Mouse (Mus musculus): Measurements from ENCODE around the gene Dlgap1. TPM values are rescaled to one million over a fixed set of nuclear protein-coding genes. Genes with fewer than 3 reads are reported as not detected.

Dlgap1 gene
- total RNA-seq, 2 experiments from 2014 or later = not detected

DNA sequence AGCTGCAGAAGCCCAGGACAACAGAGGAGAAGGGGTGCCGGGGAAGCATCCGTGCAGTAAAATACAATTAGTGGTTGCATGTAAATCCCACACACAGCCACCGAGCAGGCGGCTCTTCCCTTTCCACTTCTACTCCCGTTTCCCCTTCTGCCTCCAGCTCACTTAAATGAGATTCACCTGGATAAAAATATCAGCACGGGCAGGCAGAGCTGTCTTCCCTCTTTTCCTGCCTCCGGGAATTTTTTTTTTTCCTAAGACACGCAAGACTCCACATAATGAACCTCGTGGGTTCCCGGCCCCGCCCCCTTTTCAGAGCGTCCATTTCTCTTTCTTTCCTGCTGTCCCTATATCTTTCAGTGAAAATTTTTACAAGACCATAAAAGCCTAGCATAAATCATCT, 548.5 kb downstream of the Dlgap1 start:
- ATAC-seq (ENCODE audit: poor library complexity, severe bottlenecking) = no peak

DNA sequence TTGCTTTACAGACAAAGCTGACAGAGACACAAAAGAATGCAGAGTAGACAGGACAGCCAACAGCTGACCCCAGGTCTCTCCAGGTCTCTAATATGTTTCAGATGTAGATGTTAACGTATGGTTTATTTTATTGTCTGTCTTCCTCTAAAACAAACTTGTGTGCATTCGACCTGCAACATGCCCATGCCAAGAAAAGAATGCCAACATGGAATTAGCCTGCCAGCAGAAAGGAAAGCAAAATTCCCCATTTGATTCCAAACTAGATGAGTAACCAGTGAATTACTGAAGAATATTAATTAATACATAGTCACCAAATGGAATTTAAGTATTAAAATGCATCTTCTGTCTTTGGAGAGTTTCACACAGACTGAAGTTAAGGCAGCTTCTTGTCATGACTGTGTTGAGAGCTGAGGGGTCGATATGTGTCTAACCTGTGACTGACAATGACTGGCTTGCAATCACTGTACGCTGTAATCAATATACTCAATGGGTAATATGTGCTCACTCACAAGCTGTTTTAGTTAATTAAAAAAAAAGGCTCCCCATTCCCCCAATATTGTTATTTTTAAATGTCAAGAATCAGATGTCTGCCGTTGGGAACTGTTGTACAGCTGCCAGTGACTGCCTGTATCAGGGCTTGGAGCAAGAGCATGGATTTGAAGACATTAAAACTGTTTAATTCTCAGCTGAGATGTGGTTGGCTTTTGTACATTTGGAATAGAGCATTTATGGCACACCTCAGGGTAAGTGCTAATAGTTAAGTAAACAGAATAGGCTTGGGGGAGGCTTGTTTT, 552.4 kb downstream of the Dlgap1 start:
- ATAC-seq (ENCODE audit: poor library complexity, severe bottlenecking) = no peak

DNA sequence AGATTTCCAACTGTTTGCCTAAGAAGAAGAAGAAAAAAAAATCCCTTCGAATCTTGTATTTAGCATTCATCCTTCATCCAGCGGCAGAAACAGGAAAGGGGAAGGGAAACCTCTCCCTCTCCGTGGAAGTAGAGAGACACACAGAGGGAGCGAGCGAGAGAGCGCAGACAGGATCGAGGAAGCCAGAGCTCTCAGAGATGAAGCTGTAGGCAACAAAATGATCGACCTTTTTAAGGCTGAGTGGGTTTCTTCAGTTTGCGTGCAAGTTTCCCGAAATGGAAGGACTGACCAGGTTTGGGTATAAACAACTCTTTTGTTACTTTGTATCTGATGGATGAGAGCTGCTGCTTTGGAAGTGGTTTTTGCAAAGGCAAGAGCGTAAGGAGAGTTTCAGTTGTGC, 553.1 kb downstream of the Dlgap1 start:
- no peak for ATAC-seq (ENCODE audit: poor library complexity, severe bottlenecking)

- ATAC-seq (ENCODE audit: poor library complexity, severe bottlenecking) = peak; percentile 31
Measured at GRCm38 (mm10) chr17:70525990-70526389, 557.1 kb downstream of the Dlgap1 start.

GRCm38 (mm10) chr17:70527101-70527500, 558.2 kb downstream of the Dlgap1 start:
- peak; percentile 92 for ATAC-seq (ENCODE audit: poor library complexity, severe bottlenecking)

GRCm38 (mm10) chr17:70528196-70529187, 559.6 kb downstream of the Dlgap1 start:
- ATAC-seq (ENCODE audit: poor library complexity, severe bottlenecking) = no peak

GRCm38 (mm10) chr17:70534321-70534720, 565.4 kb downstream of the Dlgap1 start:
- peak; percentile 92 for ATAC-seq (ENCODE audit: poor library complexity, severe bottlenecking)

GRCm38 (mm10) chr17:70541816-70542215, 572.9 kb downstream of the Dlgap1 start:
- ATAC-seq (ENCODE audit: poor library complexity, severe bottlenecking) = no peak

- no peak for ATAC-seq (ENCODE audit: poor library complexity, severe bottlenecking)
Measured at GRCm38 (mm10) chr17:70550793-70551192, 581.9 kb downstream of the Dlgap1 start.

DNA sequence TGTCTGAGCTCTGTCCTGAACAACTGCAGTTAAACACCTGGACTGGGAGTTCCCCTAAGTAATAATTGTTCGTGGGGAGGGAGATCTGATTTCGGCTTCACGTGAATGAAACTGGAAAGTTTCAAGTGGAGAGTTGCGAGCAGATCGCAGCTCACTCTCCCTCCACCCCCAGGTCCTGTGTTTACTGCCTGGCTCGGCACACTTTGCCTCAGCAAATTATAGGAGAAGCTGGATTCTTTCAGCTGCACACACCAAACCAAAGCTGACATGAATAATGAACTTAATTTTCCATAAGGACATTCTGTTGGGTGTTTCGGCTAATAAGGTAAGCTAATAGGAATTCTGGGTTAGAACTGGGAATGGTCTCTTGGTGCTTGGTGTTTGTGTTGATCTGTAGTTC, 592.7 kb downstream of the Dlgap1 start:
- ATAC-seq (ENCODE audit: poor library complexity, severe bottlenecking) = no peak

DNA sequence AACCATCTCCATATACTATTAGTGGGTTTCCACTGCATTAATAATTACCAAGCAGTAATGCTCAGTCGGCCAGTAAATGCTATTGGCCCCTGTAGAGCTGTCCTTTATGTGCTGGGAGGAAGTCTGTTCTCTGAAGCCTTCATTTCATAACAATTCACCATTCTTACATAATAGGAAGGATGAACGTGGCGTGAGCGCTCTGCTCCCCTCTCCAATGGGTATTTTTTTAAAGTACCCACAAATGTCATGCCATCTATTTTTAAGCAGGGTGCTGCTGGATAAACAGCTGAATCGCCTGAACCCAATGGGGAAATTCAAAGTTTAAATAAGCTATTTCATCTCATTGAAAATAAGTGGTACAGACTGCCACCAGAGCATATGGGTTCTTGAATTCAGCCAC, 602.0 kb downstream of the Dlgap1 start:
- peak; percentile 92 for ATAC-seq (ENCODE audit: poor library complexity, severe bottlenecking)

- no peak for ATAC-seq (ENCODE audit: poor library complexity, severe bottlenecking)
Measured at GRCm38 (mm10) chr17:70583042-70583441, 614.2 kb downstream of the Dlgap1 start.

GRCm38 (mm10) chr17:70586735-70587425, 618.0 kb downstream of the Dlgap1 start:
- no peak for ATAC-seq (ENCODE audit: poor library complexity, severe bottlenecking)

DNA sequence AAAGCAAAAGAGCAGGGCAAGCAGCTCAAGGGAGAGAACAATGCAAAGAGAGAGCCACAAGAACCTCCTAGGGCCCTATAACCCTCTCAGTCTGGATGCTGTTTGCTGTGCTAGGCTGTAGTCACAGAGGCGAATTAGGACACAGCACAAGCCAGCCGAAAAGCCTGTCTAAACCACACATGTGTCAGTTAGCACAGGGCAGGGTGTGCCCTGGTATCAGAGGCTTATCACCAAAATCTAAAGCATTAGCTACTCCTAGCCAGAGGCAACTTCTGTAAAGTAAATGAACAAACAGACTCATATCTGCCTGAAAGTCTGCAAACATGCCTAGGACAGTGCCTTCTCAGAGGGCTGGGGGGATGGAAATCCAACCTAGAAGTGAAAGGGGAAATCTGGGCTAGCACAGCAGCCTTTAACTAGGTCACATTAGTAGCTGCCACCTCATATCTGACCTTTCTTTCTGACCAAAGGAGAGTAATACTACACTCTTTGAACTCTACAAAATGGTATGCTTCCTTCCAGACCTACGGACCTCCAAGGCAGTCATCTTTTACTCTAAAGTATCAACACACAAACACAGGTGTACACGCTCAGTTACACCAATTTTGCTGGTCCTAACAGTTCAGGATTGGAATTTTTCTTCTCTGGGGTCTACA, 619.2 kb downstream of the Dlgap1 start:
- ATAC-seq (ENCODE audit: poor library complexity, severe bottlenecking) = 0 out of 2 replicates have a peak, but pooled peaks have one; percentile 27

DNA sequence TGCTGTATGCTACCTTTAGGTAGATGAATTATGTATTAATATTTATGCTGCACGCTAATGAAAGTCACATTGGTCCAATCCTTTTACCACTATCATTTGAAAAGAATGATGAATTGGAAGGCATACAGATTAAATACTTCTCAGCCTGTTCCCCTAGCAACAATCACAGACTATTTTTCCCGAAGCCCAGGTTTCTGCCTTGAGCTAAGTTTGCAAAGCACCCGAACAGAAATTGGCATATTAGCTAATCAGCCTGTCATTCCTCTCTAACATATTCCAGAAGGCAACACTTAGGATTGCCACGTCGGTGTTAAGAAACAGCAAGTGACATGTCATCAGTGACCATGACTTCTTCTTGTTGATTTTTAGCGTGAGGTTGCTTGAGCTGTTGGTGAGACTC, 619.8 kb downstream of the Dlgap1 start:
- ATAC-seq (ENCODE audit: poor library complexity, severe bottlenecking) = no peak

DNA sequence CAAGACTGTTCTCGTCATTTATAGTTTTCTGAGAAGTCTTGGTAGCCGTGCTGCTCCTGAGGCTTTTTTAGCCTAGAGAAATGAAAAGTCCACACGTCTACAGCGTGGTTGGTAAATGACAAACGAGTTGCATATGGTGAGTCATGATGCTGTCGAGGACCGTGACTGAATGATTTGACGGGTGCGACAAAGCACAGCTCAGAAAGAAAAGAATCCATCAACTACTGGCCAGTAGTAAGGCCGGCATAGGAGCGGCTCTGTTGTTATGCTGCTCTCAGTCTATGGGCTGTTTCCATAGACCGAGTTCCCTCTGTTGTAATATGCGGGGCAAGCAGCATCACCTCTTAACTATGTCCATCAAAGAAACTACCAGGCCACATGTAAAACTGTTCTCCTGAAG, 620.3 kb downstream of the Dlgap1 start:
- no peak for ATAC-seq (ENCODE audit: poor library complexity, severe bottlenecking)

- ATAC-seq (ENCODE audit: poor library complexity, severe bottlenecking) = no peak
Measured at GRCm38 (mm10) chr17:70590506-70590905, 621.6 kb downstream of the Dlgap1 start.

DNA sequence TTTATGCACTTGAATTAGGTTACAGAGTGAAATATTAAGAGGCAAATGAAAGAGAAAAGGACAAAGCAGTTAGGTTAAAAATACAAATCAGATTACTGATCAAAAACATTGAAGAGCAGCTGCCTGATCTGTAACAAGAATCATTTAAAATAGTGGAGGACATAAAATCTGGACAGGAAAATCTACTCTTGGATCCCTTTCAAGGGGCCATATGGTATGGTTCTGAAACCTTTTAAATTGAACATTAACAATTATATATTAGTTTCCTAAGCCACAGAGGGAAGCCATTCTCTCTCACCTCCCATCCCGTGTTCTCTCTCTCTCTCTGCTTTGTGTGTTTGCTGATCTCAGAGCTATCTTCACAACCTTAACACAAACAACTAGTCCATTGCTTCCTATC, 625.4 kb downstream of the Dlgap1 start:
- ATAC-seq (ENCODE audit: poor library complexity, severe bottlenecking) = no peak

GRCm38 (mm10) chr17:70596326-70596725, 627.5 kb downstream of the Dlgap1 start:
- no peak for ATAC-seq (ENCODE audit: poor library complexity, severe bottlenecking)

- no peak for ATAC-seq (ENCODE audit: poor library complexity, severe bottlenecking)
Measured at GRCm38 (mm10) chr17:70600462-70600861, 631.6 kb downstream of the Dlgap1 start.

GRCm38 (mm10) chr17:70602051-70602450, 633.2 kb downstream of the Dlgap1 start:
- no peak for ATAC-seq (ENCODE audit: poor library complexity, severe bottlenecking)
